Mouse (Mus musculus) lung, postnatal 0 days (tissue): ENCODE data around the gene Ccdc62. TPM values are rescaled to one million over a fixed set of nuclear protein-coding genes. Genes with fewer than 3 reads are reported as not detected.

Experiments used
- ATAC-seq: fragments of 200-750 bp; cut with Nextera tagmentation; 2 replicates; pipeline ENCODE4 v1.8.0; 2017; ENCODE audit warnings: moderate library complexity
- DNase-seq: peaks from one replicate; pipeline ENCODE4 v3.0.0-alpha.2; 2016; ENCODE audit warnings: low spot score
- H3K27ac ChIP-seq: fragments of 300-500 bp; sonication (generic); 2 replicates; pipeline ENCODE4 v1.5.1; 2014; ENCODE audit warnings: antibody characterized with exemption, mild to moderate bottlenecking, low read length, mixed read lengths
- H3K27me3 ChIP-seq: fragments of 300-500 bp; sonication (generic); replicated peaks from 2 replicates; pipeline ENCODE4 v1.6.1; 2014; ENCODE audit warnings: low read length, mixed read lengths; ENCODE audit not compliant: insufficient read depth
- H3K36me3 ChIP-seq: fragments of 300-500 bp; sonication (generic); 2 replicates; pipeline ENCODE4 v1.6.1; 2014; ENCODE audit warnings: low read length, mixed read lengths; ENCODE audit not compliant: insufficient read depth
- H3K4me1 ChIP-seq: fragments of 300-500 bp; sonication (generic); 2 replicates; pipeline ENCODE4 v1.6.1; 2014; ENCODE audit warnings: antibody characterized with exemption, low read depth, low read length, mixed read lengths; ENCODE audit not compliant: insufficient read depth
- H3K4me2 ChIP-seq: fragments of 300-500 bp; sonication (generic); replicated peaks from 2 replicates; pipeline ENCODE4 v1.6.1; 2014; ENCODE audit warnings: low read depth, mild to moderate bottlenecking, low read length, moderate library complexity, mixed read lengths
- H3K4me3 ChIP-seq: fragments of 300-500 bp; sonication (generic); 2 replicates; pipeline ENCODE4 v1.5.1; 2014; ENCODE audit warnings: low read depth, low read length
- H3K9ac ChIP-seq: fragments of 300-500 bp; sonication (generic); replicated peaks from 2 replicates; pipeline ENCODE4 v1.6.1; 2014; ENCODE audit warnings: low read depth, mild to moderate bottlenecking
- H3K9me3 ChIP-seq: fragments of 300-500 bp; sonication (generic); 2 replicates; pipeline ENCODE4 v1.6.1; 2016; ENCODE audit warnings: low read length, mixed read lengths
- CTCF ChIP-seq: IDR thresholded peaks from 2 replicates; pipeline ENCODE4 v1.5.1; 2016; ENCODE audit warnings: antibody characterized with exemption, mild to moderate bottlenecking
- EP300 ChIP-seq: IDR thresholded peaks from 2 replicates; pipeline ENCODE4 v1.6.1; 2016; ENCODE audit warnings: antibody characterized with exemption, mild to moderate bottlenecking, control low read depth
- WGBS: fragments of 180-500 bp; shearing (Covaris S2); extraction: QIAGEN DNeasy Blood & Tissue Kit; methylation state at CpG from one replicate; pipeline ENCODE4 v1.1.7; 2014; 5-methylcytosine and 5-hydroxymethylcytosine counted together
- polyA plus RNA-seq: library from polyadenylated mRNA; unstranded; fragments of >200 nt; fragmentation: Nextera tagmentation; extraction: Ambion mirVana; gene quantifications from 2 replicates; pipeline ENCODE4 v1.2.1, GENCODE M21; 2015

The Ccdc62 gene
- polyA plus RNA-seq, 1 experiment from 2014 or later, result 6.3 TPM

DNA sequence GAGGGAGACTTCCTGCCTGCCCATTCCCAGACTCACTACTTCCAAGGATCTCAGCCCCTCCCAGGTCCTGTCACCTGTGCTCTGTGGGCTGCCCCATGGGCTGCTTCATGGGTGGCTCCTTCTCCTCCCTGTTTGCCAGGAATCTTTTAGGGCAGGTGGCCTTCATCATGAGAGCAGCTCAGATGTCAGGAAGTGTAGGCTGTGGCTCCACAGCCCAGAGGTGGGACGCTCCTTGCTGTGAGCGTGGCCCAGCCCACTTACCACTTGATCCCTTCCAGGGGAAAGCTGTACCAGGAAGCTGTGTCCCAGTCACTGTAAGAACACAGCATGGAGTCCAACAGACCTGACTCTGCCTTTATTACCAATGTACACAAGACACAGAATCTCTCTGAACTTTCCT is 56.4 kb downstream of the Ccdc62 start:
- no peak overlapping the region for H3K9ac ChIP-seq
- H3K27me3 ChIP-seq, result no peaks in the 10 kb centered on the region
- peak; percentile 50 for ATAC-seq
- no peak for DNase-seq
- no peaks in the 10 kb centered on the region for H3K9me3 ChIP-seq
- no peak for TF ChIP-seq EP300
- TF ChIP-seq CTCF, result no peak
- no peaks in the 10 kb centered on the region for H3K36me3 ChIP-seq
- H3K4me3 ChIP-seq, result no peak overlapping the region
- 27% methylated on average over 2 of the region's 2 CpGs for WGBS
- no peak overlapping the region for H3K4me2 ChIP-seq
- 0 out of 2 replicates have a peak overlapping the region, but pooled peaks have one; percentile 3 for H3K27ac ChIP-seq
- H3K4me1 ChIP-seq, result peaks cover 9% of the 10 kb centered on the region; the same call in 1 of the 2 replicates

DNA sequence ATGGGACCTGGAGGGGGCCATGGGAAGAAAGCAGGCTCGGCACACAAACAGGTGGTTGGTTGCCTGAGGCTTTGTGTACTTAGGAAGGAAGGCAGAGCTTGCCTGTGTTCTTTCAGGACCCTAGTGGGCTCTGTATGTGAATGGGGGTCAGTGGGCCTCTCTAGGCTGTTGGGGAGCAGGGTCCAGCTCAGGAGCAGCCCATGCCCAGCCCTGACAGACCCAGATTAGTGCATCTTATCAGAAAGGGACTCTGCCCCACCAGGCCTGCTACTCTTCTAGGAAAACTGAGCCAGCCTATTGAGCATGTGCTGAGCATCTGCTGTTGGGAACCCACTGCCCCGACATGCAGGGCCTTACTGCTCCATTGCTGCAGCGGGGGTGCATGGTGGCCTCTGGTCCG is 57.0 kb downstream of the Ccdc62 start:
- H3K36me3 ChIP-seq, result no peaks in the 10 kb centered on the region
- DNase-seq (no peak), ATAC-seq (no peak)
- TF ChIP-seq CTCF (no peak), EP300 (no peak)
- H3K9ac ChIP-seq, result no peak overlapping the region
- H3K4me1 ChIP-seq, result peaks cover 15% of the 10 kb centered on the region; the same call in 1 of the 2 replicates
- no peak overlapping the region for H3K27ac ChIP-seq
- WGBS, result 72% methylated on average over 4 of the region's 4 CpGs
- no peak overlapping the region for H3K4me2 ChIP-seq
- H3K4me3 ChIP-seq, result no peak overlapping the region
- H3K9me3 ChIP-seq, result no peaks in the 10 kb centered on the region
- no peaks in the 10 kb centered on the region for H3K27me3 ChIP-seq

DNA sequence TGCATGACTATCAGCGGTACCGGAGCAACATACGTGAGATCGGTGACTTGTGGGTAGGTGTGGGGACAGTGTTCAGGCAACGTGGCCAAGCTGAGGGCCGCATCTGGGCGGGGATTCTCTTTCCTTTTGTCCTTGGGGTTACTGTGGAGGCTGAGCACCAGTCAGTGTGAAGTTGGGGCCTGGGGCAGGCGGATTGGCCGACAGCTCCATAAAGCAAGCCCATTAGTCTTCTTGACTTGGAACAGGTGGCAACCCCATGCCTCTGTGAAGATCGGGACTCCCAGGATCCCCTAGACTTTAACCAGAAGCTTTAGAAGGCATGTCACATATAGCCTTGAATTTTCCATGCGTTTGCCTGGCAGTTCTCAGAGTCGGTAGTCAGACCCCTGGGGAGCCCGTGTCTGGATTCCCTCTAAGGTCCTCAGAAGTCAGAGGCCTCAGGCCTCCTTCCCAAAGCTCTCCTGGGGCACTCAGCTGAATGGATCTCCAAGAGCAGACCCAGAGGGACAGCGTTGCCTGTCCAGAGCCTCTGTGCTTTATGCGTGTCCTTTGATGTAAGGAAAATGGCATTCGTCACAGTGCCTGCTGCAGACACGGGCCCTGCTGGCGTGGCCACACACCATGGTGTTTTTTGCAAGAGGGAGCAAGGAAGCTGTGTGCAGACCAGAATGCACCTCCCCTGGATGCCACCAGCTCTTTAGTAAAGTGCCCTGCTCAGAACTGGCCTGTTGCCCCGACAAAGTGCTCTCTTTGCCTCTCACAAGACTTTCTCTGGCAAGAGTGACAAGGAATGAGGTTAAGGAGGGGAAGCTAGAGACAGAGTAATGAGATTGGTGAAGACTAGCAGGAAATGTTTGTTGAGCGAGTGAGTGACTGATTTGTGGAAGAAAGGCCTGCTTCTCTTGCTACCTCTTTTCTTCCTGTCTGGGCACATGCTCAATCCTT is 59.7 kb downstream of the Ccdc62 start:
- Histone ChIP-seq H3K27ac (peak overlapping the region; percentile 7; the same call in 1 of the 2 replicates), H3K4me3 (no peak overlapping the region), H3K27me3 (no peaks in the 10 kb centered on the region), H3K9ac (no peak overlapping the region), H3K4me1 (peaks cover 17% of the 10 kb centered on the region; the same call in 1 of the 2 replicates), H3K36me3 (no peaks in the 10 kb centered on the region), H3K4me2 (no peak overlapping the region), H3K9me3 (no peaks in the 10 kb centered on the region)
- DNase-seq (peak; percentile 74), ATAC-seq (peak; percentile 42)
- TF ChIP-seq EP300 (no peak), CTCF (no peak)
- 69% methylated on average over 20 of the region's 20 CpGs for WGBS

DNA sequence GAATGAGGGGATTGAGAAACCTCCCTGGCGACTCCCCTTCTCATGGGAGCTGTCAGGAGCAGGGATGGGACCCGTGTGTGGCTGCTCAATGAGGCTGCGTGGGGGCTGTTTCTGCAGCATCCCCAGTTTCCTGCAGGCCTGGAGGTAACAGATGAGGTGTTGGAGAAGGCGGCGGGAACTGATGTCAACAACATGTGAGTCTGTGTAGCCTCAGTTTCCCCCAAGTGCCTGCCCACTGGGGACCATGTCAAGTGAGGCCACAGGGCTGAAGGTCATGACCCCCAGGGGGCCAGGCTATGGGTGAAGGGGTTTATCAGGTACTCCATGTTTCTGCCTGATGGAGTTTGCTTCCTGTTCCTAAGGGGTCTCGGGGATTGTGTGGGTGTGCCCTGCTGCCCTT is 60.8 kb downstream of the Ccdc62 start:
- Histone ChIP-seq H3K4me3 (no peak overlapping the region), H3K36me3 (no peaks in the 10 kb centered on the region), H3K4me1 (peaks cover 17% of the 10 kb centered on the region; the same call in 1 of the 2 replicates), H3K9me3 (no peaks in the 10 kb centered on the region), H3K9ac (no peak overlapping the region), H3K27me3 (no peaks in the 10 kb centered on the region), H3K27ac (peak overlapping the region; percentile 60; the same call in 1 of the 2 replicates), H3K4me2 (no peak overlapping the region)
- no peak for TF ChIP-seq CTCF
- TF ChIP-seq EP300, result no peak
- WGBS, result 70% methylated on average over 6 of the region's 6 CpGs
- DNase-seq (no peak), ATAC-seq (no peak)

DNA sequence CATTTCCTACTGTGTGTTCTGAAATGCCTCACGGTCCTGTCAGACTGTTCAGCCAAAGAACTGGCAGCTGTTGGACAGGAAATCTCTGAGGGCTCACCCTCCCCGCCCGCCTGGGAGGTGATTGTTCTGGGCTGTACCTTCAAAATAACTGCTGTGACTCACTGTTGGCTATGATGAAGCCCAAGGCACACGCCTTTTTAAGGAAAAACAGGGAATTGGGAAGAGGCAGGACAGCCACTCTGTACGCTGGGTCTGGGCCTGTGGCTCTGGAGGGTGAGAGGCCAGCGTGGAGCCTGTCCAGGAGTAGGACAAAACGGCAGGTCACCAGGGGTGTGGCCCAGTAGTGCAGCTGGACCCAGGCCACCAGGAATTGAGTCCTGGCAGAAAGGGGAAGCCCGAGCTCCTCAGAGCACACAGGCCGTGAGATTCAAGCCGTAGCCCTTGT is 61.7 kb downstream of the Ccdc62 start:
- TF ChIP-seq EP300 (peak; percentile 50), CTCF (no peak)
- Histone ChIP-seq H3K9ac (no peak overlapping the region), H3K4me3 (no peak overlapping the region), H3K27ac (peak overlapping the region; percentile 60), H3K4me1 (peaks cover 17% of the 10 kb centered on the region; the same call in 1 of the 2 replicates), H3K36me3 (no peaks in the 10 kb centered on the region), H3K9me3 (no peaks in the 10 kb centered on the region), H3K4me2 (no peak overlapping the region), H3K27me3 (no peaks in the 10 kb centered on the region)
- WGBS, result 29% methylated on average over 10 of the region's 10 CpGs
- peak; percentile 78 for ATAC-seq
- DNase-seq, result peak; percentile 89

DNA sequence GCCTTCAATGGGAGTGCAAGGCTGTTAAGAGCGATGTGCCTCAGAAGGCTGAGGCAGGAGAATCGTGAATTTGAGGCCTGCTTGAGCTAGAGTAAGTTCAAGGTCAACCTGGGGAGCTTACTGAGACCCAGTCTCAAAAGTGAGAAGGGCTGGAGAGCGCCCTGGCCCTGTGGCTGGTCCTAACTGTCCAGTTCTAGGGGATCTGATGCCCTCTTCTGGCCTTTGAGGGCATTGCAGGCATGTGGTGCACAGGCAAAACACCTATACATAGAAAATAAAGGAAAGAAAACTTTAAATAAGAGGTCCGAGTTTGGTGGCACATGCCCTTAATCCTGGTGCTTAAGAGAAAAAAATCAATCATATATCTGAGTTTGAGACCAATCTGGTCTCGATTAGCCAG is 62.3 kb downstream of the Ccdc62 start:
- Histone ChIP-seq H3K4me3 (no peak overlapping the region), H3K27ac (peak overlapping the region; percentile 60), H3K27me3 (no peaks in the 10 kb centered on the region), H3K4me1 (peaks cover 17% of the 10 kb centered on the region; the same call in 1 of the 2 replicates), H3K4me2 (no peak overlapping the region), H3K9ac (no peak overlapping the region), H3K36me3 (no peaks in the 10 kb centered on the region), H3K9me3 (no peaks in the 10 kb centered on the region)
- DNase-seq, result peak; percentile 75
- ATAC-seq, result peak; percentile 61
- peak; percentile 96 for TF ChIP-seq CTCF
- TF ChIP-seq EP300, result no peak
- 33% methylated on average over 5 of the region's 5 CpGs for WGBS
